Mouse (Mus musculus) testis, adult 10 weeks (tissue): ENCODE measurements around the gene Cap1. TPM values are rescaled to one million over a fixed set of nuclear protein-coding genes. Genes with fewer than 3 reads are reported as not detected.

Experiments used
- polyA plus RNA-seq: library from polyadenylated mRNA; stranded (reverse); fragments of 350-450 nt; fragmentation: Illumina TruSeq; extraction: RNeasy Lipid Tissue Mini Kit (QIAGEN cat#74804); gene quantifications from one replicate; pipeline ENCODE4 v1.2.3, GENCODE M21; 2014; ENCODE audit warnings: low read depth, low replicate concordance

The Cap1 gene
- 55.2 TPM for polyA plus RNA-seq

DNA sequence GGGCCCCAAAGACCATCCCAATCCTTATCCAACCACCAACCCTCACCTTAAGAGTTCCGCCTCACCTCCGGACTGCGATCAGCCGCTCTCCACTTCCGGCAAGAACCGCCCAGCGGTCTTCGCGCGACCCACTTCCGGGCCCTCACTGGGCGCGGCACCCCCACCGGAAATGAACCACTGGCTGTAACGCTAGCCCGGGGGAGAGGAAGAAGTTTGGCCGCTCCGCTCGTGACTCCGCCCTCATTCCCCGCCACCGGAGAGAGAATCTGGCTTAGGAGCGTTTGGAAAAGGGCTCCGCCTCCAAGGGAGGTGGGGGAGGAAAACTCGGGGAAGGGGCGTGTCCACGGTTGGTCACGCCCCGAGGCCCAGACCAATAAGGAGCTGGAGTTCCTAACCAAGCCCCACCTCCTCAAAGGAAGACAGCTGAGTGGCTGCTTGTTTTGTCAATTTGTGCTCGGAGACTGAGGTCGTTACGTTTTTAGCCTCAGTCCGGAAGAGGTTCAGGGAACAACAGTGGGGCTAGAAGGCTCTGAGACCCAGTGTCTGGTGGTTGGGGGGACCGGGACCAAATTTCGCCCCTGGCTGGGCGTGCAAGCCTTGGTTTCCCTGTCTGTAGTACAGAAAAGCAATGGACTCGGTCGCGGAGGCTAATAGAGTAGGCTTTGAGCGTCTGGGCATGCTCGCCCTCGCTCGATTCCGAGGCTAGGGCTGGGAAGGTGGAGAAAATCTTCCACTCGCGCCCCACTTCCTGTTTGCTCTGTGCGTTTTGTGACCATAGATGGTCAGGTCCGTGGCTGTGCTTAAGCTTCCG, at the start of gene Cap1:
TSS of gene Cap1 (minus strand) at position 289 of the 811 bp plus-strand sequence.

DNA sequence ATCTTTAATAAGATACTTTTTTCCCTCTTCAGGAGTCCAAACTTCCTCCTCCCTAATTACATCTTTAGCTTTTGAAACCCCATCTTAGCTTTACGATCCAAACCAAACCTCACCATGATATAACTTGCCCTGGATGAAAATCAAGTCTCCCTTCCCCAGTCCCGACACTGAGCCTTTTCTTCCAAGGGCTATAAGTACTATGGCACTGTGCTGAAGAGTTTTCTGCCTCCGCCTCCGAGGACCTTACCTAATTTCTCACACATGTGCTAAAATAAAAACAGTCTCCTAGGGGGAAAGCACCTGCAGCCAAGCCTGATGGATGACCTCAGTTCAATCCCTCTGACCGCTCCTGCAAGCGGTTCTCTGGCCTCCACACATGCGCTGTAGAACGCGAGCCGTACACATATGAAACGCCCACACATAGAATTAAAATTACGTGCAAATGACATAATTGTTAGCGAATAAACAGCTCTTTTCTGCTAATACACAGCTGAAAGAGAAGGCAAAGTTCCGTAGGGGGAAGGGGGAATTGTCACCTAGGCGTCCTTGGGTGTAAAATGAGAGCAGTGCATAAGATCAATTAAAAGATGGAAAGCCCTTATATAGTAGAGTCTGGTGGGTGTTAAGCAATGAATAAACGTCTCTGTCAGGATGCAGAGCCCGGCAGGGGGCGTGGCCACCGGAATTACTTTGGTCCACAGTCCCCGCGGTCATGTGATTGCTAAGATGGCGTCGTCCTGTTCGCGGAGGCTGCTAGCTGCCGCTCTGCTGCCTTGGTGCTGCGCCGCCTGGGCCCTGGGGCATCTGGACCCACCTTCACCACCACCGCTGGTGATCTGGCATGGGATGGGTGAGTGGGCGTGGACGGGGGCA, 50.1 kb downstream of the Cap1 start, which contains the start of gene Ppt1:
TSS of gene Ppt1 (plus strand) at position 713 of the 873 bp plus-strand sequence.

Other genes with a start within 250 kb of the Cap1 start
- 23.1 TPM for gene 9530002B09Rik, start 196.8 kb downstream of the Cap1 start, polyA plus RNA-seq
- gene Ppt1, start 49.8 kb downstream of the Cap1 start, polyA plus RNA-seq, result 370 TPM
- 0.39 TPM for gene Mfsd2a, start 75.1 kb upstream of the Cap1 start, polyA plus RNA-seq
- 0.11 TPM for gene Mycl, start 109.6 kb upstream of the Cap1 start, polyA plus RNA-seq
- gene Trit1, start 130.5 kb upstream of the Cap1 start, polyA plus RNA-seq, result 8.9 TPM
- 1.1 TPM for gene Bmp8b, start 219.1 kb upstream of the Cap1 start, polyA plus RNA-seq
- 7.1 TPM for gene Oxct2b, start 230.2 kb upstream of the Cap1 start, polyA plus RNA-seq